Mouse (Mus musculus): ENCODE data around the gene Ctsh. TPM values are rescaled to one million over a fixed set of nuclear protein-coding genes. Genes with fewer than 3 reads are reported as not detected.

Gene Ctsh
- polyA plus RNA-seq, 1 experiment from 2014 or later: 67.1 TPM

- WGBS: 87% methylated on average over 1 of the region's 1 CpGs
- Histone ChIP-seq H3K9ac (no peak overlapping the region), H3K4me2 (replicated peaks) (no peak overlapping the region), H3K27ac (replicated peaks) (no peak overlapping the region), H3K4me3 (replicated peaks) (no peak overlapping the region), H3K27me3 (no peaks in the 10 kb centered on the region), H3K36me3 (peaks cover 16% of the 10 kb centered on the region), H3K9me3 (replicated peaks) (no peaks in the 10 kb centered on the region), H3K4me1 (no peaks in the 10 kb centered on the region)
- no peak for ATAC-seq (ENCODE audit: insufficient number of reproducible peaks, low FRiP score, low TSS enrichment, low read depth)
Measured at GRCm38 (mm10) chr9:90082992-90083391, 29.0 kb downstream of the Ctsh start.

- Histone ChIP-seq H3K9me3 (replicated peaks) (no peaks in the 10 kb centered on the region), H3K27me3 (no peaks in the 10 kb centered on the region), H3K9ac (no peak overlapping the region), H3K27ac (replicated peaks) (no peak overlapping the region), H3K4me3 (replicated peaks) (no peak overlapping the region), H3K4me1 (no peaks in the 10 kb centered on the region), H3K36me3 (peaks cover 24% of the 10 kb centered on the region), H3K4me2 (replicated peaks) (no peak overlapping the region)
- ATAC-seq (ENCODE audit: insufficient number of reproducible peaks, low FRiP score, low TSS enrichment, low read depth): no peak
- 84% methylated on average over 3 of the region's 3 CpGs for WGBS
Measured at GRCm38 (mm10) chr9:90084152-90084551, 30.2 kb downstream of the Ctsh start.

GRCm38 (mm10) chr9:90084766-90085468, 31.0 kb downstream of the Ctsh start:
- Histone ChIP-seq H3K9ac (no peak overlapping the region), H3K4me3 (replicated peaks) (no peak overlapping the region), H3K4me1 (no peaks in the 10 kb centered on the region), H3K36me3 (peaks cover 32% of the 10 kb centered on the region), H3K4me2 (replicated peaks) (no peak overlapping the region), H3K27me3 (no peaks in the 10 kb centered on the region), H3K27ac (replicated peaks) (no peak overlapping the region), H3K9me3 (replicated peaks) (no peaks in the 10 kb centered on the region)
- 85% methylated on average over 8 of the region's 8 CpGs for WGBS
- no peak for ATAC-seq (ENCODE audit: insufficient number of reproducible peaks, low FRiP score, low TSS enrichment, low read depth)

- Histone ChIP-seq H3K27ac (replicated peaks) (no peak overlapping the region), H3K4me1 (no peaks in the 10 kb centered on the region), H3K4me3 (replicated peaks) (no peak overlapping the region), H3K9ac (no peak overlapping the region), H3K36me3 (peaks cover 55% of the 10 kb centered on the region), H3K27me3 (no peaks in the 10 kb centered on the region), H3K4me2 (replicated peaks) (no peak overlapping the region), H3K9me3 (replicated peaks) (no peaks in the 10 kb centered on the region)
- 94% methylated on average over 2 of the region's 2 CpGs for WGBS
- ATAC-seq (ENCODE audit: insufficient number of reproducible peaks, low FRiP score, low TSS enrichment, low read depth): no peak
Measured at GRCm38 (mm10) chr9:90087906-90088485, 34.0 kb downstream of the Ctsh start.

- 86% methylated on average over 6 of the region's 6 CpGs for WGBS
- H3K9ac ChIP-seq: no peak overlapping the region
- H3K4me3 ChIP-seq (replicated peaks): no peak overlapping the region
- ATAC-seq (ENCODE audit: insufficient number of reproducible peaks, low FRiP score, low TSS enrichment, low read depth): no peak; the same call in 1 of the 2 replicates
- no peak overlapping the region for H3K4me2 ChIP-seq (replicated peaks)
- no peaks in the 10 kb centered on the region for H3K27me3 ChIP-seq
- no peaks in the 10 kb centered on the region for H3K9me3 ChIP-seq (replicated peaks)
- H3K36me3 ChIP-seq: peaks cover 60% of the 10 kb centered on the region
- no peaks in the 10 kb centered on the region for H3K4me1 ChIP-seq
- H3K27ac ChIP-seq (replicated peaks): no peak overlapping the region
Measured at GRCm38 (mm10) chr9:90089339-90090104, 35.6 kb downstream of the Ctsh start.

- no peaks in the 10 kb centered on the region for H3K9me3 ChIP-seq (replicated peaks)
- H3K9ac ChIP-seq: no peak overlapping the region
- WGBS: 86% methylated on average over 5 of the region's 5 CpGs
- H3K4me3 ChIP-seq (replicated peaks): no peak overlapping the region
- H3K4me1 ChIP-seq: no peaks in the 10 kb centered on the region
- no peak overlapping the region for H3K27ac ChIP-seq (replicated peaks)
- no peak overlapping the region for H3K4me2 ChIP-seq (replicated peaks)
- H3K27me3 ChIP-seq: no peaks in the 10 kb centered on the region
- H3K36me3 ChIP-seq: peaks cover 77% of the 10 kb centered on the region
- no peak for ATAC-seq (ENCODE audit: insufficient number of reproducible peaks, low FRiP score, low TSS enrichment, low read depth)
Measured at GRCm38 (mm10) chr9:90098934-90099333, 45.0 kb downstream of the Ctsh start.

- 81% methylated on average over 2 of the region's 2 CpGs for WGBS
- Histone ChIP-seq H3K4me2 (replicated peaks) (no peak overlapping the region), H3K9me3 (replicated peaks) (no peaks in the 10 kb centered on the region), H3K27me3 (no peaks in the 10 kb centered on the region), H3K4me3 (replicated peaks) (no peak overlapping the region), H3K4me1 (no peaks in the 10 kb centered on the region), H3K27ac (replicated peaks) (no peak overlapping the region), H3K9ac (no peak overlapping the region), H3K36me3 (peaks cover 78% of the 10 kb centered on the region)
- no peak for ATAC-seq (ENCODE audit: insufficient number of reproducible peaks, low FRiP score, low TSS enrichment, low read depth)
Measured at GRCm38 (mm10) chr9:90100760-90101159, 46.8 kb downstream of the Ctsh start.

- H3K9me3 ChIP-seq (replicated peaks): no peaks in the 10 kb centered on the region
- peaks cover 52% of the 10 kb centered on the region for H3K36me3 ChIP-seq
- no peak overlapping the region for H3K9ac ChIP-seq
- WGBS: 91% methylated on average over 1 of the region's 1 CpGs
- no peaks in the 10 kb centered on the region for H3K27me3 ChIP-seq
- H3K4me2 ChIP-seq (replicated peaks): no peak overlapping the region
- no peak overlapping the region for H3K4me3 ChIP-seq (replicated peaks)
- no peaks in the 10 kb centered on the region; the same call in 1 of the 2 replicates for H3K4me1 ChIP-seq
- ATAC-seq (ENCODE audit: insufficient number of reproducible peaks, low FRiP score, low TSS enrichment, low read depth): no peak
- no peak overlapping the region for H3K27ac ChIP-seq (replicated peaks)
Measured at GRCm38 (mm10) chr9:90105462-90105861, 51.5 kb downstream of the Ctsh start.

- Histone ChIP-seq H3K27ac (replicated peaks) (no peak overlapping the region), H3K4me3 (replicated peaks) (no peak overlapping the region), H3K9ac (no peak overlapping the region), H3K27me3 (no peaks in the 10 kb centered on the region), H3K9me3 (replicated peaks) (no peaks in the 10 kb centered on the region), H3K36me3 (peaks cover 40% of the 10 kb centered on the region), H3K4me2 (replicated peaks) (no peak overlapping the region), H3K4me1 (peaks cover 5% of the 10 kb centered on the region)
- WGBS: 76% methylated on average over 1 of the region's 1 CpGs
- no peak for ATAC-seq (ENCODE audit: insufficient number of reproducible peaks, low FRiP score, low TSS enrichment, low read depth)
Measured at GRCm38 (mm10) chr9:90106915-90107314, 53.0 kb downstream of the Ctsh start.

GRCm38 (mm10) chr9:90108272-90108671, 54.3 kb downstream of the Ctsh start:
- no peak overlapping the region for H3K27ac ChIP-seq (replicated peaks)
- H3K36me3 ChIP-seq: peaks cover 31% of the 10 kb centered on the region
- no peaks in the 10 kb centered on the region for H3K9me3 ChIP-seq (replicated peaks)
- no peak overlapping the region for H3K9ac ChIP-seq
- no peak overlapping the region for H3K4me3 ChIP-seq (replicated peaks)
- H3K27me3 ChIP-seq: no peaks in the 10 kb centered on the region
- H3K4me2 ChIP-seq (replicated peaks): no peak overlapping the region
- no peak for ATAC-seq (ENCODE audit: insufficient number of reproducible peaks, low FRiP score, low TSS enrichment, low read depth)
- peaks cover 15% of the 10 kb centered on the region for H3K4me1 ChIP-seq

- Histone ChIP-seq H3K27me3 (no peaks in the 10 kb centered on the region), H3K36me3 (peaks cover 22% of the 10 kb centered on the region)
Measured at GRCm38 (mm10) chr9:90109386-90109785, 55.4 kb downstream of the Ctsh start.

More at GRCm38 (mm10) chr9:90109386-90109785, 55.4 kb downstream of the Ctsh start:
- 75% methylated on average over 6 of the region's 6 CpGs for WGBS
- Histone ChIP-seq H3K4me1 (peaks cover 15% of the 10 kb centered on the region), H3K27ac (replicated peaks) (no peak overlapping the region), H3K9ac (no peak overlapping the region), H3K4me3 (replicated peaks) (no peak overlapping the region), H3K4me2 (replicated peaks) (no peak overlapping the region), H3K9me3 (replicated peaks) (no peaks in the 10 kb centered on the region)
- ATAC-seq (ENCODE audit: insufficient number of reproducible peaks, low FRiP score, low TSS enrichment, low read depth): no peak

Measured in embryonic facial prominence, embryonic 15.5 days (tissue).